Mouse (Mus musculus) forebrain, embryonic 10.5 days (tissue): ENCODE measurements at regions not wholly inside any gene's neighbourhood (a gene's known extent, or its start where the extent isn't known, plus 50 kb on each side); places are given as distances from the start of the nearest gene placed in this dataset.

Experiments used
- DNase-seq: peaks from one replicate; pipeline ENCODE4 v3.0.0-alpha.2; 2017; ENCODE audit warnings: low spot score; ENCODE audit errors: extremely low spot score
- H3K27ac ChIP-seq: fragments of 300-500 bp; sonication (generic); 2 replicates; pipeline ENCODE4 v1.5.1; 2016; ENCODE audit warnings: mild to moderate bottlenecking
- H3K27me3 ChIP-seq: fragments of 300-500 bp; sonication (generic); 2 replicates; pipeline ENCODE4 v1.6.1; 2016; ENCODE audit warnings: mild to moderate bottlenecking; ENCODE audit not compliant: poor library complexity, severe bottlenecking
- H3K36me3 ChIP-seq: fragments of 300-500 bp; sonication (generic); replicated peaks from 2 replicates; pipeline ENCODE4 v1.6.1; 2016; ENCODE audit warnings: mild to moderate bottlenecking, moderate library complexity
- H3K4me1 ChIP-seq: fragments of 300-500 bp; sonication (generic); 2 replicates; pipeline ENCODE4 v1.6.1; 2016
- H3K4me3 ChIP-seq: fragments of 300-500 bp; sonication (generic); 2 replicates; pipeline ENCODE4 v1.5.1; 2016; ENCODE audit warnings: mild to moderate bottlenecking, moderate library complexity
- H3K9me3 ChIP-seq: fragments of 300-500 bp; sonication (generic); 2 replicates; pipeline ENCODE4 v1.6.1; 2016; ENCODE audit warnings: mild to moderate bottlenecking, moderate library complexity
- WGBS: fragments of 180-500 bp; shearing (Covaris S2); methylation state at CpG from one replicate; pipeline ENCODE4 v1.1.7; 2016; 5-methylcytosine and 5-hydroxymethylcytosine counted together

DNA sequence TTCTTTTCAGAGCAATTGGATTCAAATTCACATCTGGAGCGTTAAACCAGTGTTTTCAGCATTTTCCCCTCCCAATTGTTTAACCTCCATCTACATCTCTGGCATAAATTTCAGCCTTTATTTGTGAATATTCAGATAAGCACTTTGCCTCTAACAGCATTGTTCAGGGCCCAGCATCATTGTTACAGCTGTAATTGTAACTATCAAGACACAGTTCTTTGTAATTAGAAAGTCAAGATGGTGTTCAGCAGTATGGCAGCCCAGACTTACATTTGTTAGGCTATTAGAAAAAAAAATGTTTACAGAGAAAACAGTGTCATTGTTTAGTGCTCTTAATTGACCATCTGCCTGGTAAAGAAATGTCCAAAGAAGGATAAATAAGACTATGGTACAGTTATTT is 1042.6 kb downstream of the 5730522E02Rik start:
- WGBS = 80% methylated on average over 1 of the region's 1 CpGs
- no peaks in the 10 kb centered on the region for H3K9me3 ChIP-seq
- H3K4me3 ChIP-seq = no peak overlapping the region
- no peaks in the 10 kb centered on the region for H3K4me1 ChIP-seq
- H3K27ac ChIP-seq = no peak overlapping the region
- no peak for DNase-seq
- no peaks in the 10 kb centered on the region for H3K27me3 ChIP-seq
- H3K36me3 ChIP-seq = no peaks in the 10 kb centered on the region

DNA sequence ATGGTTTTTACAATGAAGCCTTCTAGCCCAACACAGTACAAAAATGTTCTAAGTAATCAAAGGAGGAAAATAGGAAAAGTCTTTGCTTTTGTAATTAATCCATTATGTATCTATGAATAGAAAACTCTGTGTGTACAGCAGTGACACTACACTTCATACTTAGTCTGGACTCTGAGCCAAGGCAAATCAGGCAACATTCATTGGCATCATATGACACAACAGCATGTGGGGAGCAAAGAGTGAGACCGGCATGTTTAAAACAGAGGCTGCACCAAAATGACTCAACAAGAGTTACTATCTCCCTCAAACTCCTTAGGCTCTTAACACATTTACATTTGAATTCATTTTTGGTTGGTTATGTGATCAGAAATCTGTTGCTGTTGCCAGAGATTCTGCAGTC is 1039.5 kb downstream of the 5730522E02Rik start:
- no peaks in the 10 kb centered on the region for H3K9me3 ChIP-seq
- no peaks in the 10 kb centered on the region for H3K4me1 ChIP-seq
- DNase-seq = no peak
- no peaks in the 10 kb centered on the region for H3K27me3 ChIP-seq
- H3K36me3 ChIP-seq = no peaks in the 10 kb centered on the region
- H3K4me3 ChIP-seq = no peak overlapping the region
- 90% methylated on average over 1 of the region's 1 CpGs for WGBS
- H3K27ac ChIP-seq = no peak overlapping the region
